Mouse (Mus musculus) hindbrain, embryonic 12.5 days (tissue): ENCODE results near the gene Gmcl1. TPM values are rescaled to one million over a fixed set of nuclear protein-coding genes. Genes with fewer than 3 reads are reported as not detected.

Experiments used
- ATAC-seq: fragments of 200-750 bp; cut with Nextera tagmentation; 2 replicates; pipeline ENCODE4 v1.8.0; 2017; ENCODE audit warnings: moderate TSS enrichment; ENCODE audit not compliant: low FRiP score
- H3K27ac ChIP-seq: fragments of 300-500 bp; sonication (generic); 2 replicates; pipeline ENCODE4 v1.5.1; 2016; ENCODE audit warnings: mild to moderate bottlenecking
- H3K27me3 ChIP-seq: fragments of 300-500 bp; sonication (generic); 2 replicates; pipeline ENCODE4 v1.6.1; 2016; ENCODE audit warnings: mild to moderate bottlenecking
- H3K36me3 ChIP-seq: fragments of 300-500 bp; sonication (generic); 2 replicates; pipeline ENCODE4 v1.6.1; 2016; ENCODE audit warnings: mild to moderate bottlenecking
- H3K4me1 ChIP-seq: fragments of 300-500 bp; sonication (generic); 2 replicates; pipeline ENCODE4 v1.6.1; 2016
- H3K4me2 ChIP-seq: fragments of 300-500 bp; sonication (generic); replicated peaks from 2 replicates; pipeline ENCODE4 v1.6.1; 2016; ENCODE audit warnings: mild to moderate bottlenecking
- H3K4me3 ChIP-seq: fragments of 300-500 bp; sonication (generic); 2 replicates; pipeline ENCODE4 v1.5.1; 2016; ENCODE audit warnings: mild to moderate bottlenecking
- H3K9ac ChIP-seq: fragments of 300-500 bp; sonication (generic); 2 replicates; pipeline ENCODE4 v1.6.1; 2016; ENCODE audit warnings: mild to moderate bottlenecking, moderate library complexity
- H3K9me3 ChIP-seq: fragments of 300-500 bp; sonication (generic); replicated peaks from 2 replicates; pipeline ENCODE4 v1.6.1; 2016; ENCODE audit warnings: mild to moderate bottlenecking
- WGBS: fragments of 180-500 bp; shearing (Covaris S2); methylation state at CpG from one replicate; pipeline ENCODE4 v1.1.7; 2016; 5-methylcytosine and 5-hydroxymethylcytosine counted together
- polyA plus RNA-seq: library from polyadenylated mRNA; unstranded; fragments of >200 nt; fragmentation: Nextera tagmentation; extraction: Ambion mirVana; gene quantifications from 2 replicates; pipeline ENCODE4 v1.2.1, GENCODE M21; 2016

Gene Gmcl1
- polyA plus RNA-seq, 1 experiment from 2014 or later: 64.4 TPM

DNA sequence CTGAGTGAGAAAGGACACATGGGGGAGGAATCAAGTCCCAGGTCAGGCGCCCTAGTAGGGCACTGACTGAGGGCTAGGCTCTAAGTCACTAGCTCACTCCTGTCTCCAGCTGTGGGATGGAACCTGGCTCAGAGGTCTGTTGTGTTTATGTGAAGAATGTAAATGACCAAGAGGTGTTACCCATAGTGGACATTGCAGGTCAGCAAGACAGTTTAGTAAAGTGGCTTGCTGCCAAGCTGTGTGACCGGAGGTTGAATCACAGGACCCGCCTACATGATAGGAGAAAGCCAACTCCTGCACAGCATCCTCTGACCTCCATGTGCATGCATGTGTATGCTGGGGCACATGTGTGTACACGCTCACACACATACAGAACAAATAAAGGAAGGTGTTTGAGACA is 87.6 kb downstream of the Gmcl1 start:
- Histone ChIP-seq H3K9me3 (no peaks in the 10 kb centered on the region), H3K27ac (no peak overlapping the region), H3K4me3 (no peak overlapping the region), H3K9ac (no peak overlapping the region), H3K36me3 (peaks cover 25% of the 10 kb centered on the region), H3K27me3 (no peaks in the 10 kb centered on the region), H3K4me1 (no peaks in the 10 kb centered on the region), H3K4me2 (no peak overlapping the region)
- 87% methylated on average over 4 of the region's 4 CpGs for WGBS
- ATAC-seq: no peak

DNA sequence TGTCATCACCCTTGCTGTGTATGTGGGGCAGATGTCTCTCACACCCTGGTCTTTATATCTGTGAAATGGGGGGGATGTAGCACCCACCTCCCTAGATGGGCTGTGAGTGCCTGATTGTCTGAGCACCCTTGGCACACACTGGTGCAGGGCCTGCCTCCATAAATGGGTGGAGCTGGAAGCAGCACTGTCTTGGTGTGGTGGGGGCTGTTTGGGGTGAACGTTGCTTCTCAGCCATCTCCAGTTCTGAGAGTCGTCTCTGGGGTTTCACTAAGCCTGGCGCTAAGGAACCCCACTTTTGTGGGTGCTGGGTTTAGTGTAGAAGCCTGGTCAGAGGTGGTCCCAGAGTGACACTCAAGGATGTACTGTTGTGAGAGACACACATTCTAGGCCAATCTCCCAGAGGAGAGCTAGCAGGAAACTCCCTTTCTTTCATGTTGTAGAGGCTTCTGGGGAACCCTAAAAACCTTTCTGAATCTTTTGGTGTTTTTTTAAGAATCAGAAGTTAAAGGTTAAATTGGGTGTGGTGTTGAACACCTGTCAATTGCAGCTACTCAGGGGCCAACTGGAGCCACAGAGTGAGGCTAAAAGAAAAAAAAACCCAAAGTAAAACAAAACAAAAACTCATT is 88.3 kb downstream of the Gmcl1 start:
- peaks cover 18% of the 10 kb centered on the region for H3K36me3 ChIP-seq
- no peak overlapping the region for H3K4me2 ChIP-seq
- H3K4me3 ChIP-seq: no peak overlapping the region
- no peaks in the 10 kb centered on the region for H3K9me3 ChIP-seq
- H3K4me1 ChIP-seq: no peaks in the 10 kb centered on the region
- no peak overlapping the region for H3K27ac ChIP-seq
- H3K9ac ChIP-seq: no peak overlapping the region
- H3K27me3 ChIP-seq: no peaks in the 10 kb centered on the region
- ATAC-seq: no peak
- WGBS: 90% methylated on average over 3 of the region's 3 CpGs

Other genes starting within 250 kb of the Gmcl1 start
- gene Pcbp1, start 207.1 kb downstream of the Gmcl1 start, polyA plus RNA-seq: 557 and 561 TPM in 2 replicates
- gene Asprv1, start 105.2 kb downstream of the Gmcl1 start, polyA plus RNA-seq: 0.39 and 0.67 TPM in 2 replicates
- gene Mxd1, start 64.2 kb downstream of the Gmcl1 start, polyA plus RNA-seq: 30.1 and 30.4 TPM in 2 replicates
- 115 and 125 TPM in 2 replicates for gene Snrnp27, start 48.9 kb downstream of the Gmcl1 start, polyA plus RNA-seq
- 9.9 and 11.3 TPM in 2 replicates for gene Anxa4, start 60.2 kb upstream of the Gmcl1 start, polyA plus RNA-seq
- gene Aak1, start 116.1 kb upstream of the Gmcl1 start, polyA plus RNA-seq: 37.0 and 47.6 TPM in 2 replicates